Mouse (Mus musculus) spleen, postnatal 36 days (tissue): ENCODE data around the gene Smg5.
"Not testable (repeated sequence)": the region's sequence is repeated elsewhere in the genome, so short reads cannot be mapped to it uniquely, and the experiment has no call there.

ENCODE experiments used
- DNase-seq, 2 experiments: peaks; one replicate each; pipeline ENCODE4 v3.0.0; 2022; ENCODE audit warnings: low spot score in 2 of 2, mixed read lengths in 1 of 2

The Smg5 gene

DNA sequence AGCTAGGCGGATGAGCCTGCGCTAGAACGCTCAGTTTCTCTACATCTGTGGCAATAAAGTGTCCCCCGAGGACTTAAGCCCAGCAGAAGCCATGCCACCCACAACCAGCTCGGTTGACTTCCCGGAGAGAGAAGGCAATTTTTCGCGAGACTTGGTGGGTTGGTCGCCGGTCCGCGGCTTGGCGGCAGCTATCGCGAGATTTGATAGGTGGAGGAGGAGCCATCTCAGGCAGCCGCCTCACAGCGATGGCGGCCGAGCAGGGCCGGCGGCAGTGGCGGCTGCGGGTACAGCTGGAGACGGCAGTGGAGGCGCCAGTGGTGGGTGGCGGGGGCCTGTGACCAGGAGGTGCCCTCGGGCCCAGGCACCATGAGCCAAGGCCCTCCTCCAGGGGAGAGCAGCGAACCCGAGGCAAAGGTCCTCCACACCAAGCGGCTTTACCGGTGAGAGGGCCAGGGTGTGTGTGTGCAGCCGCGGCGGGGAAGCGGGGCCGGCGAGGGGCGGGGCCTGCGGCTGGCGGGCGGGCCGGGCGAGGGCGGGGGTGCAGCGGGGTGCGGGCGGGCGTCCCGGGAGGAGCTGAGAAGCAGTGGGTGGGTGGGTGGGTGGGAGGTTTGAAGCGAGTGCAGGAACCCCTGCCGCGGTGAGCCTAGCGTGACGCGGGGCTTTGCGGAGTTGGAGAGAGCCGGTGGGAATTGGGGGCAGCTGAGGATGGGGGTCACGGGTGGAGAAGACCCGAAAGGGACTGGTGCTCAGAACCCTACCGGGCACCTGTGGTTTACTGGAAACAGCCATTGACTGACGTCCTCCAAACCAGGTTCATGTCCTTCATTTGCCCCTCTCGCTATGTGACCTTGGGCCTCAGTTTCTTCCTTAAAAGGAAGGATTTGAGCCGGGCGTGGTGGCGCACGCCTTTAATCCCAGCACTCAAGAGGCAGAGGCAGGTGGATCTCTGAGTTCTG, at the start of gene Smg5, which contains the start of gene Tmem79:
Gene Smg5 (plus strand): TSS at position 203 of the 956 bp plus-strand sequence.
Gene Tmem79 (minus strand): TSS at position 91 of the 956 bp plus-strand sequence.
- DNase-seq = peak; percentile 95 to 97

DNA sequence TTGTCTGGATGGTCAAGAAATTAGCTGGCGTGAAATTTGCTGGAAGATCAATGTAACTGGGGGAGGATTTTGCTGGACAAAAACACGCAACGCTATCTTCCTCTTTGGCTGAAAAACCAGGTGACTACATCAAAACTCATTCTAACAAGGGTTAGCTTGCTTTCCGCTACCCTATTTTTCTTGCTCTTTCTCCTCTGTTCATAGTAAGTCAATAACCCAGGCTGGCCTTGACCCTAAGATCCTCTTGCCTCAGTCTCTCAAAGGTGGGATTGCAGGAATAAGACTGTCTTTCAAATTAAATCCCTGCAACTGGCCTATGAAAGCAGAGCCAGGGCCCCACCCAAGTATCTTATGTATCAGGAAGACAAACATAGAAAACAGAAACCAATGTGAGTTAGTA, 49.0 kb upstream of the Smg5 start, which contains the start of gene Gm38392:
Gene Gm38392 (minus strand): TSS at position 101 of the 400 bp plus-strand sequence.
- no peak for DNase-seq

- not testable (repeated sequence) for DNase-seq
Measured at GRCm38 (mm10) chr3:88288133-88288713, 47.8 kb upstream of the Smg5 start.

- peak; percentile 6 to 27 for DNase-seq
Measured at GRCm38 (mm10) chr3:88291970-88292369, 44.1 kb upstream of the Smg5 start.

DNA sequence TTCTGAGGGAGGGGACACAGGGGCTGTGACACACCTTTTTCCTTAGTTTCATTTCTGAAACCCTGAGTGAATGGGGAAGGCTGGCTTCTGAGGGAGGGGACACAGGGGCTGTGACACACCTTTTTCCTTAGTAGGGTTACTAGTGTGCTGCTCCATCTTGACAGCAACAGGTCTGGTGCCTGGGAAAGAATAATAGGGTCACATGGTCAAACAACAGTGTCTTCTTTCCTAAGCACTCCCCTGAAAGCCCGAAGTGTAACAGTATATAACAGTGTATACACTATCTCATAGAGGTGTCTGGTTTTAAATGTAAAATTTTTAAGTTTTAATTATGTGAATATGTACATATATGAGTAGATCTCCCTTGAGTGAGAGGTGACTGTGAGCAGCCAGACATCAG, 40.8 kb upstream of the Smg5 start:
- not testable (repeated sequence) for DNase-seq

GRCm38 (mm10) chr3:88296110-88296560, 39.9 kb upstream of the Smg5 start:
- DNase-seq = no peak

DNA sequence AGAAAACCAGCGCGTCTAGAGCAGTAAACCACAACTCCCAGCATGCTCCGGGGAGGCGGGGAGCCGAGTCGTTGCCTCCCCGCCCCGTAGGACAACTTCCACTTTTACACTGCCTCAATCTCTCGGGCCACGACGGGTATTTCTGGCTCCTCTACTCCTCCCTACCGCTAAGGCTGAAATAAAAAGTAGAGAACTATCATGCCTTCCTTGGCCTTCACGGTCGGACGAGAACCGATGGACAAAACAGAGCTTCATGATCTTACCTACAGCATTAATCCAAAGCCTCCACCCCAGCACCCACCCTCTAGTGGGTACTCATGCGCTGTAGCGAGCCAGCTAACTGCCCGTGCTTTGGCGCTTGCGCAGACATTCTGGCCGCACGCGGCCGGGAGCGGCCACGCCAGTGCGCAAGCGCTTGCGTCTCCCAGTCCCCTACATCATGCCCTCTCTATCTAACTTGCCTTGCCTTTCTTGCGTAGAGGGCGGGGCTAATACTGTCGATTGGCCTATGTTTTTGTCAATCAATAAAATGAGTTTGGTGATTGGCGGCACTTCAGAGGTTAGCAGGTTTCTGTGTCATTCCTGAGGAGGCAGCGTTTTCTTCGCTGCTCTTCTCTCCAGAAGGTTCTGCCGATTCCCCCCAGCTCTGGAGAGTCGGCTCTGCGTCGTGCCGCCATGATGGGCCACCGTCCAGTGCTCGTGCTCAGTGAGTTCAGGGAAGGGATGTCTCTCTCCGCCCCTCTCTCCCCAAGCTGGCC, 39.3 kb upstream of the Smg5 start, which contains the start of the genes Tsacc and Cct3:
Gene Tsacc (minus strand): TSS at position 439 of the 758 bp plus-strand sequence.
Gene Cct3 (plus strand): TSS at position 556 of the 758 bp plus-strand sequence.
- DNase-seq = peak; percentile 97 to 98

DNA sequence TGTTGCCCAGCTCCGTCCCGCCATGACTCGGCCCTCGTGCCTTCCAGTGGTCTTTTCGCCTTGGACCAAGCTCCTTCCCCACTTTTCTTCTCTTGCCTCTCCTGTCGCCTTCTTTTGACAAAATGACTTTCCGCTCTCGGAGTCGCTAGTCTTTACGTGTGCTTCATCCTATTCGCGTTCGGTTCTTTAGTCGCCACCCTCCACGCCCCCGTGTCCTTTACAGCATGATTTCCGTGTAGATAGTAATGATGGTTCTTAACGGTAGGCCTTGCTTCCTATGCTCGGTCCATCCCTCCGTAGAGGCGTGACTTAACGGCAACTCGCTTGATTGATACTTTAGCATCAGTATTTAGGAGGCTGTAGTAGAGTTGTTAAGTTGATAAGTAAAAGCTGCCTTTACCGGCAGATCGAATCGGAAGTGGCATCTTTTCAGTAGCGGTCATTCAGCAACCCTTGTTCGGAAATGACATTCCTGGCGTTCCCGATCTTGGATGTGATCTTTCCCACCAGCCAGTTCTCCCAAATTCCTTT, 38.7 kb upstream of the Smg5 start:
- DNase-seq = peak; percentile 8 to 22

DNA sequence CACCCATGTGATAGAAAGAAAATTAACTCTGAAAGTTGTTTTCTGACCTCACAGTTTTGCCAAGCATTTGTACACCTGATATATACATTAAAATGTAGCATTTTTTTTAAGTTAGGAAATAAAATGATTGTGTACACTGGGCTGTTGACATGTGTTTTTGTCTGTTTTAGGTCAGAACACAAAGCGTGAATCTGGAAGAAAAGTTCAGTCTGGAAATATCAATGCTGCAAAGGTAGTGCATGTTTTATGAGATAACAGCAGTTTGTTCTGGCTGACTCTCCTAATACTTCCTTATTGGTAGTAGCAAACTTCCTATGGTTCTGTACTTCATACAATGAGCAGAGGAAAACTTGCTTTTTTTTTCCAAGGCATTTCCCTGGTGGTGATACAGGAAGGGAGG, 36.9 kb upstream of the Smg5 start:
- DNase-seq = no peak

DNA sequence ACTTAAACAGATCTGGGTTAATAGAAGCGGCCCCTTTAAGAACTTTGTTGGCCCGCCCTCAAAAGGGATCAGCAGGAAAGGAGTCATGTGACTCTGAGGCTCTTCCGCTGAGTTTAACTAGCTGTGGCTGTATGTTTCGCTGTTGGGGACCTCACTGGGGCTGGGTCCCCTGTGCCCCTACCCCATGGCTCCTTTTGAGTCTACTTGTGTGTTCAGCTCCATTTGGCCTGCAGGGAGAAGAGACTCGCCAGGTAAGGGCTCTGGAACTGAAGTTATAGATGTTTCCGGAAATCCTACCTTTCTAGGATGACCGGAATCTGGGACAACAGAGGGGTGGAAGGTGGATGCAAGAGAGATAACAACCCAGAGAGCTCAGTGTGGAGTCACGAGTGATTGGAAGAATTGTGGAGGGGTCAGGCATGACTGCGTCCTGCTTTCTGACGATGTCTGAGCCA, 11.1 kb upstream of the Smg5 start, which contains the start of gene Glmp:
Gene Glmp (plus strand): TSS at position 73 of the 455 bp plus-strand sequence.
- DNase-seq = peak; percentile 53 to 68

GRCm38 (mm10) chr3:88328956-88329355, 7.1 kb upstream of the Smg5 start:
- no peak for DNase-seq

GRCm38 (mm10) chr3:88331282-88331681, 4.8 kb upstream of the Smg5 start:
- DNase-seq = peak; percentile 54 to 61

DNA sequence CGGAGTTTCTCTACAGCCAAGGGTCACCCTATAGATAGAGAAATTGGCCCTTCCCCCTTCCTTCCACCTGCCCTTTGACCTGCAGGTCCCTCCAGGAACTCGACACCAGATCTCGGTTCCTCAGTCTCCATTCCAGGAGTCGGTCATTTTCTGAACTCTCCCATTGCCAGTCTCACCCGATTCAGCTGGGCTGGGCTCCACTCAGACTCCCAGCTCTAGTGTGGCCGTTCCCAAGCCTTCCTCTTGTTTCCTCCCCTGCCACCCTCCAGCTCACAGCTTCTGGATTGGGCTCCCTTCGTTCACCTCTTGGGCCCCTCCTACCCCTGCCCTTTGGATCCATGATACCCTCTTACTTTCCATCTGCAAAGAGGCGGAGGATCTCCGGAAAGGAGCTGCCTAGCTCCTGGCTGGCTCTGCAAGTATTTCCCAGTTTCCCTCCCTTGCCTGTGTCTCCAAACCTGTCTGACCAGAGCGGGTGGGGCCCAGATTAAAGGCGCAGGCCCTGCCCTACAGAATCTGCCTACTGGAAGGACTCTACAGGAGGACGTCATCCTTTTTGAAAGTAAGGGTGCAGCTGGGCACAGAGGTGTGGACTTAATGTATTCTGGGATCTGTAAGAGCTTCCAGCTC, 1.9 kb upstream of the Smg5 start:
- no peak for DNase-seq

- no peak for DNase-seq
Measured at GRCm38 (mm10) chr3:88334902-88335435, 1.1 kb upstream of the Smg5 start.

DNA sequence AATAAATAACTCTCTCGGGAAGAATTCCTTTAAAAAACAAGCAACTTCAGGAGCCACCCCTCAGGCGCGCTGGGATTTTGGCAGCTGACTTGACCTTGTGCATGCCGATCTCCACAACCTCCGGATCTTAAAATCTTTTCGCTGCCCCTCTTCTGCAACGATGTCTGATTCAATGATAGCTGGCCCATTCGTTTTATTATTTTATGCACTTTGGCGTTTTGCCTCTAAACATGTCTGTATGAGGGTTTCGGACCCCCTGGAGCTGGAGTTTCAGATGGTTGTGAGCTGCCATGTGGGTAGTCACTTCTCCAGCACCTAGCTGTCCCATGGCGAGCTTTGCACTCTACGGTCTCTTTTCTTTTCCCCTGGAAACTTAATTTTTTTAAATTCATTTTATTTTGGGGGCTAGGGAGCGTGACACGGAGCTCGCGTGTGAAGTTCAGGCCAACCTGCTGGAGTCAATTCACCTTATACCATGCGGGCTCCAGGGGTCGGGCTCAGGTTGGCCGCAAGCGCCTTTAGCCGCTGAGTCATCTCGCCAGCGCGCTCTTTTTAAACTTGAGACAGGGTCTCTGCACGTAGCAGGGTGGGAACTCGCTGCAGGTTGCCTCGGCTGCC, 515 bp upstream of the Smg5 start:
- no peak for DNase-seq

GRCm38 (mm10) chr3:88337367-88338020, 1.4 kb downstream of the Smg5 start:
- no peak for DNase-seq

GRCm38 (mm10) chr3:88338316-88338715, 2.3 kb downstream of the Smg5 start:
- no peak for DNase-seq

- no peak for DNase-seq
Measured at GRCm38 (mm10) chr3:88339006-88339405, 2.9 kb downstream of the Smg5 start.

- no peak for DNase-seq
Measured at GRCm38 (mm10) chr3:88350732-88351131, 14.7 kb downstream of the Smg5 start.
